Mouse (Mus musculus) mouse trophoblast stem cell (cell line): ENCODE data around the gene Rbm6.

Source experiments
- in situ Hi-C, 2 experiments: fragments of 300-500 bp; cut with MseI, MboI; formaldehyde crosslinking; loops; 2 replicates in 1 of 2; 3 replicates in 1 of 2; pipeline ENCODE4 v1.15.1; 2025

Rbm6 gene

DNA sequence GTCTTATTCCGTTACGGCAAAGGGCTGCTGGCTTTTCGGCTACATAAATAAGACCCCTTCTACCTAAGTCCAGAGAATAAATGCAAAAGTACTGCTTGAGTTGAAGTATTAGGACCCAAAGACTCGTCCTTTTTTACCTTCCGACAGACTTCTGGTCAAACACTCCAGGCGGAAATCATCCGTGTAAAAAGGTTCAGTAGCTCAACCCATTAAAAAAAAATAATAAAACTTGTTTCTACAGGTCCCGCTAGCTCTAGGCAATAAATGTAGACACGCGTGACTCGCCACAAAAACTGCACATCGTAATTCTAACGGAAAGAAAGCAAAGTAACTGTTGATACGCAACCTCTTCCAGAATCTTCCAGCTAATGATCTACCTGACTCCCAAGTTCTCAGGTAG, at the start of gene Rbm6:
Gene Rbm6 (minus strand): TSS at position 101 of the 400 bp plus-strand sequence.
- in situ Hi-C loops: no loop called here

DNA sequence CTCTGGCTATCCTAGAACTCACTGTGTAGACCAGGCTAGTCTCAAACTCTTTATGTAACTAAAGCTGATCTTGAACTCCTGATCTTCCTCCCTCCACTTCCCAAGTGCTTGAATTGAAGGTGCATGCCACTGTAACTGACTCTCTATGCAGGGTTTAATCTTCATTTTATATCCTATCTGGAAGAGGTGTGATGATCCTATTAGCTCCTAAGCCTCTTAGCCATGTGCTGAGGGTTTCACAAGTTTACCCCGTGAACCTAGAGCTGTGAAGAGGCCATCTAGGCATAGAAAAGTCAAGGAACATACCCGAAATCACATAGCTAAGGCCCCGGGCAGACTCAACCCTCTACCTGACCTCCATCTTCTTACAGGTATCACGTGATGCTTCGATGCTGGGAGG, 46.4 kb upstream of the Rbm6 start:
- in situ Hi-C loops: no loop called here

GRCm38 (mm10) chr9:107918884-107919283, 45.8 kb upstream of the Rbm6 start:
- in situ Hi-C loops: no loop called here

- in situ Hi-C loops: no loop called here
Observed at GRCm38 (mm10) chr9:107917895-107918608, 45.0 kb upstream of the Rbm6 start.

DNA sequence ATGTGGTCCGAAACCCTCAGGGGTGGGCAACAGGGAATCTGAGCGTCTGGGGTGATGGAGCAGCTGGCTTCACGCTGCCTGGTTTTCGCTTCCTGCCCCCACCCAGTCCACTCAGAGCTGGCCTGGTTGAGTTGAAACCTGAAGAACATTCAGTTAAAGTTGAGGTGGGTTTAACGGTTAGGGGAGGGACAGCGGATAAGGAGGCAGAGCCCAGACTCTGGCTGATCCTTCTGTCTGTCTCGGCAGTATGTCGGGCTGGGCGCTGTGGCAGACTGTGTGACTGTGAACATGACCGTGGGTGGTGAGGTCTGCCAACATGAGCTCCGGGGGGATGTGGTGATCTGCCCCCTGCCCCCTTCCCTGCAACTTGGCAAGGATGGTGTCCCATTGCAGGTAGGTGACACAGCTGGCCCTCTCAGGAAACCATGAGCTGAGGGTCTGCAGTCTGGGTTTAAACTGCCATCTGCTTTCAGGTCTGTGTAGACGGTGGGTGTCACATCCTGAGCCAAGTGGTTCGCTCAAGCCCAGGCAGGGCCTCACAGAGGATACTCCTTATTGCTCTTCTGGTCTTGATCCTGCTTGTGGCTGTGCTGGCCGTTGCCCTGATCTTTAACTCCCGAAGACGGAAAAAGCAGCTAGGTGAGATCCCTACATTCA, 41.9 kb upstream of the Rbm6 start:
- in situ Hi-C loops: no loop called here

DNA sequence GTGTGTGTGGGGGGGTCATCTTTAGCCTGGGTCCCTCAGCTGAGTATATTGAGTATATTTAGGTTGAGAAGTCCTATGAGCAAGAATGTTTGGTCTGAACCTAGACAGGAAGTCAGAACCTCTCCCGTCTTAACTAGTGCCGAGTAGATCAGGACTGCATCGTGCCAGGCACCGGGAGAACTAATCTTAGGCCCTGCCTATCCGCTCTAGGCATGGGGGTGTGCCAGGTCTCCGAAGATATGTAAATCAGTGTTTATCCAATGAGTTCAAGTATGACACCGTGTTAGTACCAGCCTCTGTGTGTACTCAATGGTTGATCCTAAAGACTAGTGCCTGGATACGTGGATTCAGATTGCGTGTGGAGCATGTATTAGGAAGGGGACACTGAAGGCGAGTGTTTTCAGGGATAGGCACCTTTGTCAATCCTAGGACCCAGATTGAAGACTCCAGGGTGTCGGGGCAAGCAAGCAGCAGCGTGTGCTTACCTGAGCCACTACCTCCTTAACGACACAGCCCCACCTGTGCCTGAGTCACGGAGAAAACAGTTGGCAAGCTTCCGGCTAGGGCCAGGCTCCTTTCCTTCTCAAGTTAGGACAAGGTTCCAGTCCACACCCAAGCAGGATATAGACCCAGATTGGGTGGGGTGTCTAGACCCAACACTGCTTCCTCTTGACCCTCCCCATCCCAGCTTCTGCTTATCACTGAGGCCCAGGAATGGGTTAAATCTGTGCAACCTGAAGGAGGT, 37.2 kb upstream of the Rbm6 start:
- in situ Hi-C loops: no loop called here

- in situ Hi-C loops: no loop called here
Observed at GRCm38 (mm10) chr9:107908410-107909158, 35.5 kb upstream of the Rbm6 start.

- in situ Hi-C loops: no loop called here
Observed at GRCm38 (mm10) chr9:107907801-107908120, 34.7 kb upstream of the Rbm6 start.

GRCm38 (mm10) chr9:107906967-107907800, 34.1 kb upstream of the Rbm6 start:
- in situ Hi-C loops: no loop called here

- in situ Hi-C loops: no loop called here
Observed at GRCm38 (mm10) chr9:107906252-107906966, 33.4 kb upstream of the Rbm6 start, which contains the start of gene Mst1r. Mst1r (plus strand) TSS chr9:107906873.

GRCm38 (mm10) chr9:107904726-107905125, 31.7 kb upstream of the Rbm6 start:
- in situ Hi-C loops: no loop called here

DNA sequence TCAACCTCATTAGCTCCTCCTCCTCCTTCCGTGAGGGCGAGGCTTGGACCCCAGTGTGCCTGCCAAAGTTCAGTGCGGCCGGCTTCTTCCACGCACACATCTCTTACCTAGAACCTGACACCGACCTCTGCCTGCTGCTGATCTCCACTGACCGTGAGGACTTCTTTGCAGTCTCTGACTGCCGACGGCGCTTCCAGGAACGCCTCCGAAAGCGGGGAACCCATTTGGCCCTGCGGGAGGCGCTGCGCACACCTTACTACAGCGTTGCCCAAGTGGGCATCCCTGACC, 28.5 kb upstream of the Rbm6 start:
- in situ Hi-C loops: no loop called here

DNA sequence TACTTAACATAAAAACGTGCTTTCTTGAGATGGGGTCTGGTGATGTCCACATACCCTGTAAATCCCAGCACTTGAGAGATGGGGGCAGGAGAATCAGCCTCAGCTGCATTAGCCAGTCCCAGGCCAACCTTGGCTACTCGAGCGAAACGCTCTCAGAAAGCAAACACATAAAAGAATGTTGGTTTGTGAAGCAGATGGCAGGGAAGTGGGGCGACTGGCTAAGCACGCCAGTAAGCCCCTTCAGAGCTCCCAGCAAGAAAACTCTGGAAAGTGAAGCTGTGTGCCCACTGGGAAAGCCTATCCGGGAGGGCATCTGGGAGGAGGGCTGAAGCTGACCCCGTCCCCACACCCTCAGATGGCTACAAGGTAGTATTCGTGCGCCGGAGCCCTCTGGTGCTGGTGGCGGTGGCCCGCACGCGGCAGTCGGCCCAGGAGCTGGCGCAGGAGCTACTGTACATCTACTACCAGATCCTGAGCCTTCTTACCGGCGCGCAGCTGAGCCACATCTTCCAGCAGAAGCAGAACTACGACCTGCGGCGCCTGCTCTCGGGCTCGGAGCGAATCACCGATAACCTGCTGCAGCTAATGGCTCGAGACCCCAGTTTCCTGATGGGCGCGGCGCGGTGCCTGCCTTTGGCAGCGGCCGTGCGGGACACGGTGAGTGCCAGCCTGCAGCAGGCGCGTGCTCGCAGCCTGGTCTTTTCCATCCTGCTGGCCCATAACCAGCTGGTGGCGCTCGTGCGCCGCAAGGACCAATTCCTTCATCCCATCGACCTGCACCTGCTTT, 28.0 kb upstream of the Rbm6 start:
- in situ Hi-C loops: no loop called here

DNA sequence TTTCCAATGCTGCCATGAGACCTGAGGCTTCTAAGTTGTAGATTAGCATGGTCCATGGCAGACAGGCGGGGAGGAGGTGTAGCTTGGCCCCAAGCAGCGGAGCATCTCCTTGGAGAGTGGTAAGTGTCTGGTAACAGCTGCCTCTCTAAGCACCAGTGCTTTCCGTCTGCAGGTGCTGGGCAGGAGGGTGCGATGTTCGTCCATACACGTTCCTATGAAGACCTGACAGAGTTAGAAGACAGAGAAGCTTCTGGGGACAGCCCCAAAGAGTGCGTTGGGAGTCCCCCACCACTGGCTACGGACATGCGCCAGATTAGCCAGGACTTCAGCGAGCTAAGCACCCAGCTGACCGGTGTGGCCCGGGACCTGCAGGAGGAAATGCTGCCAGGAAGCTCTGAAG, 26.8 kb upstream of the Rbm6 start:
- in situ Hi-C loops: no loop called here

- in situ Hi-C loops: no loop called here
Observed at GRCm38 (mm10) chr9:107898563-107898962, 25.5 kb upstream of the Rbm6 start.

GRCm38 (mm10) chr9:107891023-107891422, 18.0 kb upstream of the Rbm6 start:
- in situ Hi-C loops: no loop called here

- in situ Hi-C loops: no loop called here
Observed at GRCm38 (mm10) chr9:107890260-107890659, 17.2 kb upstream of the Rbm6 start.

DNA sequence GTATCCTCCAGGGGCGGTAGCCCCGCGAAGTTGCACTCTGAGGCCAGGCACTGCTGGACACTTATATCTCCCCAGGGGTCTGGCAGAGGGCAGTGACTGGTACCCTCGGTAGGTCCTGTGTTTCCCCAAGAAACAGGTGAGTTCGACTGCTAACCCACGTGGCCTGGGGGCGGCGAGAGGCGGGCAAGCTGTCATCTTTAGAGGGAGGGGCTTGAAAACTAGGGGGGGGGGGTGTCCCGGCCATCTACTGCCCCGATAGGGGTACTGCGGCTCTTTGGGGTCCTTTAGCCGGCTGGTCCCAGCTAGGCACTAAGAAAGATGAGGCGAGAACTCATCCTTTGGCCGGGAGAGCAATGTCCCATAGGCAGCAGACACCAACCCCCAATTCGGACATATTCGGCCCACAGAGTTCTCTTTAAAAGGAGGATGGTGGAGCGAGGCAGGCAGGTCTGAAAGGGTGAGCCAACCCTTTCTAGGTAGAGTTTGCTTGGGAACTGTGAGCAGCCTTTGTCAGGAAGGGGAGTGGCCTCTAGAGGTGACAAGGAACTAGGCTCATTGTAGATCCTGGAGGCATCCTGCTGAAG, 15.3 kb upstream of the Rbm6 start:
- in situ Hi-C loops: no loop called here

DNA sequence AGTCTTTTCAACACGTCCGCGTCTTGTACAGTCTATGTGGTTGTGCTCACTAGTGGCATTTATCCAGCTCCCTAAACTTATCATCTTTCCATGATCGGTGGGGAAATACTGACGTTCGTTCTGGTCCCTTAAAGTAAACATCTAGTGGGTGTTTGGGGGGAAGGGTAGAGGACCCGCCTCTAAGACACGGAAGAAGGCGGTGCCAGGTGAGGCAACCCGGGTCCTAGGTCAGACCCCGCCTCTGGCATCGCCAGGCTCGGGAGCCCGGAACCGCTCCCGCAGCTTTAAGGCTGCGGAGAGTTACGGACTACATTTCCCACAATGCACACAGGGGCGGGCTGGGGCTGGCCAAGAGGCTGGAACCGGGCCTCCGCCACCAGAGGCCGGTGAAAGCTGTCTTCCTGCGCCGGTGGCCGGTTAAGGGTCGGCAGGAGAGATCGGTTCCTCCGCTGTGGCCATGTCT, 14.8 kb upstream of the Rbm6 start, which contains the start of gene Mon1a:
Gene Mon1a (plus strand): TSS at position 348 of the 463 bp plus-strand sequence.
- in situ Hi-C loops: no loop called here
